In the genomic region with DNA sequence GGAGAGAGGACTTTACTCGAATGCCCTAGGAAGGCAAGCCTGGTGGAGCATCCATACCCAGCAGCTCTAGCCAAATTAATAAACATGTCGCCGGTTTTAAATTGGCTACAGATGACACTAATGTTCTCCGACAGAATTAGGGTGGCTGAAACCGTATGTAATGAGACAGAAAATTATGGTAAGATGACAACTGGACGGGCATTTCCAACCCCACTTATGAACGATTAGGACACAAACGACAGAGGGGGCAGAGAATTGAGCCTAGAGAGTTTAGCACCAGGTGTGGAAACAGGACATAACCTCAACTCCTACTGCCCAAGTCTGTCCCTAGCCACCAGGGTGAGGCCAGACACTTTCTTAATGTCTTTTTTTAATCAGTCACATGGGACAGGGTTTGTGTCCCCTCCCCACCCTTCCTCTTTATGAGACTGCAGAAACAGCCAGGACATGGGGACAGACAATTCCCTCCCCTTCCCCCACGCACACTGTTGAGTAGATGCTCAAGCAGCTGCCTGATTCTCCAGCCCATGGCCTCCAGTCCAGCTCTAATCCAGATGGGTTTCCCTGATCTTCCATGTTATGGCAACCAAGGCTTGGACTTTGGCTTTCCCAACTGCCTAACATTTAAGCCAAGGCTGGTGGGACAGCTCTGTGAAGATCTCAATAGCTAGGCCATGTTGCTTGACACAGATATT, we compare ENCODE assay signal across 16 mouse cellular contexts. TPM values are rescaled to one million over a fixed set of nuclear protein-coding genes. Genes with fewer than 3 reads are reported as not detected.
DNase-seq lines count a peak whose midpoint lies in the region; ATAC-seq and TF ChIP-seq lines count a peak whose summit lies in the region.
"Had no signal": no experiment of that assay in that cellular context is flagged by ENCODE, and none has a peak within 500 bp of the region (broad histone marks: within the 10 kb centered on the region; RNA-seq: fewer than 3 reads in every experiment).

No protein-coding gene starts in this region.

- no peak for TF ChIP-seq CTCF in stomach, postnatal 0 days (IDR thresholded peaks at IDR 0.05; ENCODE audit: low read depth)

- H3K27ac ChIP-seq in hindbrain, embryonic 14.5 days, result peak overlapping the region; percentile 32; the same call in 1 of the 2 replicates
- H3K27ac ChIP-seq in stomach, postnatal 0 days (replicated peaks), result no peak overlapping the region
- H3K27ac ChIP-seq: kidney, embryonic 15.5 days; stomach, embryonic 15.5 days had no signal

- WGBS in hindbrain, embryonic 14.5 days, result 3% methylated on average over 9 of the region's 9 CpGs
- 4% methylated on average over 9 of the region's 9 CpGs for WGBS in stomach, postnatal 0 days

- peaks cover 87% of the 10 kb centered on the region for H3K27me3 ChIP-seq in hindbrain, embryonic 14.5 days (ENCODE audit: control insufficient read depth, insufficient read depth, low read length)
- peaks cover 36% of the 10 kb centered on the region for H3K27me3 ChIP-seq in stomach, postnatal 0 days (ENCODE audit: control insufficient read depth, insufficient read depth, low read length)

- ATAC-seq in hindbrain, embryonic 14.5 days (ENCODE audit: low FRiP score), result no peak
- no peak for ATAC-seq in stomach, postnatal 0 days (ENCODE audit: low FRiP score, low TSS enrichment)

- DNase-seq in cerebellum, adult 18-20 months, result peak; percentile 40 to 59
- peak; percentile 42 for DNase-seq in embryo, embryonic 11 days
- DNase-seq in hindbrain, embryonic 14.5 days (ENCODE audit: low spot score), result no peak
- peak; percentile 57 for DNase-seq in neural tube, embryonic 10.5 days (ENCODE audit: extremely low spot score, low spot score)
- DNase-seq in ovary, adult 18-20 months (ENCODE audit: low spot score), result no peak
- DNase-seq in adrenal gland, postnatal 36 days, result no peak
- DNase-seq in lung, postnatal 10 days, result no peak
- no peak for DNase-seq in stomach, postnatal 0 days (ENCODE audit: low spot score)
- DNase-seq: gastrocnemius, postnatal 36 days; heart, postnatal 36 days; lung, adult 18-20 months; right cerebral cortex, adult 18-20 months had no signal

- no peaks in the 10 kb centered on the region for H3K9me3 ChIP-seq in hindbrain, embryonic 14.5 days (ENCODE audit: control insufficient read depth, low read length)
- no peaks in the 10 kb centered on the region for H3K9me3 ChIP-seq in stomach, postnatal 0 days (ENCODE audit: control insufficient read depth, low read length)
- H3K9me3 ChIP-seq: kidney, embryonic 15.5 days; stomach, embryonic 15.5 days had no signal

- peak overlapping the region; percentile 14 for H3K4me3 ChIP-seq in hindbrain, embryonic 14.5 days (replicated peaks; ENCODE audit: low read length)
- no peak overlapping the region for H3K4me3 ChIP-seq in stomach, postnatal 0 days (ENCODE audit: low read depth, low read length)
- H3K4me3 ChIP-seq: erythroblast, embryonic 14.5 days; kidney, embryonic 15.5 days; stomach, embryonic 15.5 days had no signal

- H3K4me1 ChIP-seq in hindbrain, embryonic 14.5 days (replicated peaks; ENCODE audit: control insufficient read depth, insufficient read depth, low read length), result peaks cover 4% of the 10 kb centered on the region; the same call in 1 of the 2 replicates
- no peaks in the 10 kb centered on the region for H3K4me1 ChIP-seq in stomach, postnatal 0 days (replicated peaks; ENCODE audit: control insufficient read depth, insufficient read depth)

- no peak for TF ChIP-seq EP300 in stomach, postnatal 0 days (optimal IDR thresholded peaks at IDR 0.05)

- peak overlapping the region; percentile 16; the same call in 1 of the 2 replicates for H3K4me2 ChIP-seq in hindbrain, embryonic 14.5 days (replicated peaks)
- no peak overlapping the region for H3K4me2 ChIP-seq in stomach, postnatal 0 days (replicated peaks; ENCODE audit: low read depth)
- H3K4me2 ChIP-seq: kidney, embryonic 15.5 days had no signal

- H3K9ac ChIP-seq in hindbrain, embryonic 14.5 days, result no peak overlapping the region
- no peak overlapping the region for H3K9ac ChIP-seq in stomach, postnatal 0 days (ENCODE audit: low read length)
- H3K9ac ChIP-seq: kidney, embryonic 15.5 days; stomach, embryonic 15.5 days had no signal

- no peaks in the 10 kb centered on the region for H3K36me3 ChIP-seq in hindbrain, embryonic 14.5 days (replicated peaks; ENCODE audit: control insufficient read depth, insufficient read depth)
- H3K36me3 ChIP-seq in stomach, postnatal 0 days (ENCODE audit: control insufficient read depth, insufficient read depth, low read length), result no peaks in the 10 kb centered on the region
- H3K36me3 ChIP-seq: kidney, embryonic 15.5 days; stomach, embryonic 15.5 days had no signal

RNA-seq across cellular contexts. Expression of gene Barhl2, which starts 3.4 kb away (rescaled TPM):
- 1.1 and 2.3 TPM in 2 replicates for polyA plus RNA-seq in hindbrain, embryonic 14.5 days (2014; fragmentation: Nextera tagmentation; extraction: Ambion mirVana)
- not detected for total RNA-seq in adrenal gland, postnatal 36 days (2021)
- polyA plus RNA-seq in stomach, postnatal 0 days (2015; fragmentation: Nextera tagmentation; extraction: Ambion mirVana), result not detected in 2 replicates
- total RNA-seq: gastrocnemius, postnatal 36 days; heart, postnatal 36 days; megakaryocyte-erythroid progenitor cell, adult 5-6 weeks had no signal
- polyA plus RNA-seq: erythroblast, embryonic 14.5 days; kidney, embryonic 15.5 days; stomach, embryonic 15.5 days had no signal

Comparison
In these comparisons a context has a peak if more than half of its experiments do, and no peak if none do; other contexts are left out.
1. DNase-seq: peak in cerebellum, adult 18-20 months (2 of 2), embryo, embryonic 11 days (single experiment) and neural tube, embryonic 10.5 days (single experiment); none in hindbrain, embryonic 14.5 days (single experiment), ovary, adult 18-20 months (single experiment), adrenal gland, postnatal 36 days (0 of 2), lung, postnatal 10 days (single experiment) and stomach, postnatal 0 days (single experiment).